Mouse (Mus musculus) cerebral cortex, adult 2 months (tissue): ENCODE results near the gene Cdh13.

ENCODE experiments used
- WGBS: fragments of 180-500 bp; shearing (Covaris S2); methylation state at CpG from one replicate; pipeline ENCODE4 v1.1.7; 2018; 5-methylcytosine and 5-hydroxymethylcytosine counted together

Cdh13 gene

GRCm38 (mm10) chr8:118676233-118676632 lies 392.7 kb downstream of the Cdh13 start:
- WGBS: 69% methylated on average over 6 of the region's 6 CpGs

- 79% methylated on average over 9 of the region's 9 CpGs for WGBS
Measured at GRCm38 (mm10) chr8:118679347-118679746, 395.8 kb downstream of the Cdh13 start.

- WGBS: 49% methylated on average over 3 of the region's 3 CpGs
Measured at GRCm38 (mm10) chr8:118683386-118683785, 399.9 kb downstream of the Cdh13 start.

GRCm38 (mm10) chr8:118685863-118686262 lies 402.3 kb downstream of the Cdh13 start:
- WGBS: 91% methylated on average over 1 of the region's 1 CpGs

GRCm38 (mm10) chr8:118689849-118690248 lies 406.3 kb downstream of the Cdh13 start:
- WGBS: 66% methylated on average over 1 of the region's 1 CpGs

- 68% methylated on average over 22 of the region's 22 CpGs for WGBS
Measured at GRCm38 (mm10) chr8:118701312-118701880, 417.9 kb downstream of the Cdh13 start.

GRCm38 (mm10) chr8:118709366-118709765 lies 425.8 kb downstream of the Cdh13 start:
- WGBS: 92% methylated on average over 3 of the region's 3 CpGs

GRCm38 (mm10) chr8:118711631-118712030 lies 428.1 kb downstream of the Cdh13 start:
- 90% methylated on average over 3 of the region's 3 CpGs for WGBS

GRCm38 (mm10) chr8:118713111-118713510 lies 429.6 kb downstream of the Cdh13 start:
- 76% methylated on average over 11 of the region's 11 CpGs for WGBS

GRCm38 (mm10) chr8:118713596-118713995 lies 430.1 kb downstream of the Cdh13 start:
- 83% methylated on average over 3 of the region's 3 CpGs for WGBS

- 53% methylated on average over 3 of the region's 3 CpGs for WGBS
Measured at GRCm38 (mm10) chr8:118722896-118723295, 439.4 kb downstream of the Cdh13 start.

GRCm38 (mm10) chr8:118725651-118726050 lies 442.1 kb downstream of the Cdh13 start:
- WGBS: 60% methylated on average over 5 of the region's 5 CpGs

GRCm38 (mm10) chr8:118741781-118742180 lies 458.2 kb downstream of the Cdh13 start:
- WGBS: 77% methylated on average over 5 of the region's 5 CpGs

- WGBS: 72% methylated on average over 13 of the region's 13 CpGs
Measured at GRCm38 (mm10) chr8:118744991-118745390, 461.5 kb downstream of the Cdh13 start.

- WGBS: 90% methylated on average over 21 of the region's 21 CpGs
Measured at GRCm38 (mm10) chr8:118748041-118748604, 464.6 kb downstream of the Cdh13 start.

- 96% methylated on average over 3 of the region's 3 CpGs for WGBS
Measured at GRCm38 (mm10) chr8:118749191-118749590, 465.7 kb downstream of the Cdh13 start.

- 90% methylated on average over 11 of the region's 11 CpGs for WGBS
Measured at GRCm38 (mm10) chr8:118749786-118750185, 466.3 kb downstream of the Cdh13 start.

GRCm38 (mm10) chr8:118753710-118754109 lies 470.2 kb downstream of the Cdh13 start:
- WGBS: 58% methylated on average over 12 of the region's 12 CpGs

- WGBS: 63% methylated on average over 7 of the region's 7 CpGs
Measured at GRCm38 (mm10) chr8:118754119-118754518, 470.6 kb downstream of the Cdh13 start.

GRCm38 (mm10) chr8:118777507-118777906 lies 494.0 kb downstream of the Cdh13 start:
- 93% methylated on average over 6 of the region's 6 CpGs for WGBS

GRCm38 (mm10) chr8:118778374-118778773 lies 494.8 kb downstream of the Cdh13 start:
- 59% methylated on average over 1 of the region's 1 CpGs for WGBS

GRCm38 (mm10) chr8:118785646-118786045 lies 502.1 kb downstream of the Cdh13 start:
- WGBS: 86% methylated on average over 13 of the region's 13 CpGs

GRCm38 (mm10) chr8:118789649-118790048 lies 506.1 kb downstream of the Cdh13 start:
- WGBS: 36% methylated on average over 7 of the region's 7 CpGs

- WGBS: 51% methylated on average over 9 of the region's 9 CpGs
Measured at GRCm38 (mm10) chr8:118794886-118795285, 511.4 kb downstream of the Cdh13 start.
